Mouse (Mus musculus) MN1 (cell line): ENCODE results near the gene Bhlha15.

Experiments used
- DNase-seq: peaks from one replicate; pipeline ENCODE4 v3.0.0-alpha.2; 2016; ENCODE audit warnings: low spot score

Bhlha15 gene

GRCm38 (mm10) chr5:144232531-144232930, 42.4 kb downstream of the Bhlha15 start:
- DNase-seq = no peak

GRCm38 (mm10) chr5:144234222-144234621, 44.1 kb downstream of the Bhlha15 start:
- no peak for DNase-seq

- DNase-seq = no peak
Observed at GRCm38 (mm10) chr5:144234714-144235113, 44.6 kb downstream of the Bhlha15 start.

DNA sequence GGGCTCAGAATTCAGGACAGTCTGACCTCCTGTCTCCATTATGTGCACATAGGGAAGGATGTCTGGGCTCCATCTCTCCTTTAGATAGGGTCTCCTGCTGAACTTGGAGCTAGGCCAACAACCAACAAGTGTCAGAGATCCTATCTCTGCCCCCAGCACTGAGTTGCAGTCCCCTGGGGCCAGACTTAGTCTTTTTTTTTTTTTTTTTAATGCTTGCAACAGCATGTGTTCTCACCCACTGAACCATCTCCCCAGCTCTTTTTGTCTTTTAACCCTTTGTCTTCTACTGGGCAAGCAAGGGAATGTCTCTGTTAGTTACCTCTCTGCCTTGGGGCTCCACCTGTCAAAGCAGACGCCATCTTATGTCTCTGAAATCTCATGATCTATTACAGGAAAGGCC, 48.9 kb downstream of the Bhlha15 start:
- DNase-seq = no peak
